Mouse (Mus musculus) megakaryocyte progenitor cell, adult 5-6 weeks (primary cell): ENCODE results near the gene Ubl3. TPM values are rescaled to one million over a fixed set of nuclear protein-coding genes. Genes with fewer than 3 reads are reported as not detected.
A peak's percentile ranks its signal among the peaks of the same experiment; 100 is the strongest.

Experiments
- ATAC-seq: replicated peaks from 2 replicates; pipeline ENCODE4 v1.8.0; 2016; ENCODE audit warnings: mild to moderate bottlenecking, moderate TSS enrichment, inconsistent platforms; ENCODE audit not compliant: poor library complexity
- total RNA-seq, 2 experiments: library from RNA; stranded (forward) in 1 of 2; stranded (reverse) in 1 of 2; fragments of 157-497, 149-512 nt in 1 of 2; fragments of 200-1000 nt in 1 of 2; gene quantifications; 2 replicates each; pipeline versions ENCODE4 v1.2.3 to v1.2.4; 2015 to 2017

Ubl3 gene
- total RNA-seq, 2 experiments from 2014 or later: 23.5 to 37.4 TPM

- ATAC-seq: peak; percentile 79
Measured at GRCm38 (mm10) chr5:148488891-148489723, 63.5 kb downstream of the Ubl3 start.

DNA sequence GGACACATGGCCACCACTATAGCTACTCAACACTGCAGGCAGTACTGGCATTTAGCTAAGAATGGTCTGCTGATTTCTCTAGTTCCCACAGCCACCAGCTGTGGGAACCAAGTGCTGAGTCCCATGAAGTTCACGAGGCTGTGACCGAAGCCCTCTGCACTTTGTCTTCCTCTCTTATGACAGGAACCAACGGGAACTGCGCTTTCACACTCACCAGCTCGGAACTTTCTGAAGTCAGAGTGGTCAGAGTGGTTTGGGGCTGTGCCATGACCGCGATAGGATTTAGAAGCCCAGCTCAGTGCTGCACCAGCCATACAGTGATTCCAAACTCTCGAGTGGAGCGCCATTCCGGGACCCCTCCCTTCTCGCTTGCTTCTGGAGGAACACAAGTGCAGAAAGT, 66.4 kb downstream of the Ubl3 start:
- peak; percentile 67 for ATAC-seq

DNA sequence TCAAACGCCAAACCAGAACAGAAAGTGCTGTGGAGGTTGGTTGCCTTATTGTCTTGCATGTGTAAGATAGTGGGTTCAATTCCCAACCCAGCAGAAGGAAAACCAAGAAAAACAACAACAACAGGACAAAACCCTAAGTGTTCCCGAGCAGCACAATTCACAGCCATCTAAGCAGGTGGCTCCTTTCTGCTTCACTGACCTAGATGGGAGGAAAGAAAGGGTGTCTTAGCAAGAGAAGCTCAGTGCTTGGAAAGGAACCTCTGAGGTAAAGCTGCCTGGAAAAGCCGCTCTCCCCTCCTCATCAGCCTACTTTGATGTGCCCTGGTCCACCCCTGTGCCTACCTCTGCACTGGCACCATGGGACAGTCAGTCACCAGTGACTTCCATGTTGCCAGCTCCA, 70.8 kb downstream of the Ubl3 start:
- ATAC-seq: no peak

GRCm38 (mm10) chr5:148474346-148474745, 78.2 kb downstream of the Ubl3 start:
- no peak for ATAC-seq

- ATAC-seq: no peak
Measured at GRCm38 (mm10) chr5:148468626-148469441, 83.8 kb downstream of the Ubl3 start.

GRCm38 (mm10) chr5:148466933-148467607, 85.5 kb downstream of the Ubl3 start:
- ATAC-seq: no peak

DNA sequence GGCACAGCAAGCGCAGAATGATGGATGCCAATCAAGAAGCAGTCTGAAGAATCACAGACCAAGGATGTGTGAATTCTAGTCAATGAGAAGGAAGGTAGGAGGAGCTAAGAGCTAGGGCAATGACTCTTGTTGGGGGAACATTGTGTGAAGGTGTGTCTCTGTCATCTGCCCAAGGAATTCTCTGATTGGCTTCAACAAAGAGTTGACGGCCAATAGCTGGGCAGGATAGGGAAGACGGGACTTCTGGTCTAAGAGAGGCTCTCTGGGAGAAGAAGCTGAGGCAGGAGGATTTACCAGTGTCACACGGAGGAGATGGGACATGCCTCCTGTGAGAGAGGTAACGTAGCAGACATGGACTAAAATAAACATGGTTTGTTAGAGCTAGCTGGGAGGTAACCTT, 86.5 kb downstream of the Ubl3 start:
- ATAC-seq: no peak

DNA sequence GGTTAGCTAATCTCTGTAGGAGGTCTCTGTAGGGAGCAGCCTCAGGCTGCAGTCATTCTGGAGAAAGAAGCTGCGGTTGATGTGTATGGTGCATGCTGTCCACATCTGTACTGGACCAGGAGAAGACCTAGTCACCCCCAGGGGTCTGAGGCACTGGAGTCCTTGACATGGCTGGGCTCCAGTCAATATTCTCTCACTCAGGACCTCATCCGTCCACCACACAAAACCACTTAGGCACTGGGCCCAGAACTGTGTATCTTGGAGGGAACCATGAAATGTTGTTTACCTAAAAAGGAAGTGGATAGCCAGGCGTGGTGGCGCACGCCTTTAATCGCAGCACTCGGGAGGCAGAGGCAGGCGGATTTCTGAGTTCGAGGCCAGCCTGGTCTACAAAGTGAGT, 87.5 kb downstream of the Ubl3 start:
- ATAC-seq: no peak

DNA sequence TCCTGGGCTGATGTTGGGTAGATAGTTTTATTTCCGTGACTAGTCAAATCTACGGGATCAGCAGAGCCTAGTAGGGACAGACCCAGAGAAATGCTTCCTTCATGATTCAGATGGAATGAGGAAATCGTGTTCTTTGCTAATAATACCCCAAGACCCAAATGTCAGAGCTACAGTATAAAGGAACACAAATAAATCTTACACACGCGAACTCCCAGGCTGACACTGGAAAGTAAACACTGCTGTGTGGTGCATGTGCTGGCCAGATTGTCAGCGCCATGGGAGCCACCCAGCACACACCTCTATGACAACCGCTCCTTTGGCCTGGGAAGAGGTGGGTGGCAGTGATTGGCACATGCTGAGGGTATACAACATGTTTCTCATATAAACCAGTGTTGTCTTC, 88.1 kb downstream of the Ubl3 start:
- no peak for ATAC-seq

DNA sequence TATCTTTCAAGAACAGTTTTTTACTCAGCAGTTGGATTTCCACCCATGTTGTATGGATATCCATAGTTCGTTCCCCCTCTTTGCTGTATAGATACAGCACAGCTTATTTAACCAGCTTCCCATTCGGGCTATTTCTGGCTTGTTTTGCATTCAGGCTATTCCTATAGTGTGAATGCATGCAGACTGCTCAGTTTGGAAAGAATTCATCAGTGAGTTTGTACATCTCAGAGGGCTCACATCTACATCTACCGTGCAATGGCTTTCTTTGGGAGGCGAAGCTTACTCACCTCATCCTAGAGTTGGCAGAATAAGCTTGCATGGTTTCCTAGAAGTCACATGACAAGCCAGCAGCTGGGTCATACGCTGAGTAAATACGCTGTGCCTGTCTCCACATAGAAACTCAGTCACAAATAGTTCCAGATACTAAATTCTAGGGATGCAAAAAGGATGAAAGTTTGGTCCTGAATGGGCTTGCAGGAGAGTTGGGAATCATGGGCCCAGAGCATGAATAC, 88.8 kb downstream of the Ubl3 start:
- ATAC-seq: no peak

Other genes starting within 250 kb of the Ubl3 start
- gene Slc7a1, start 152.9 kb downstream of the Ubl3 start, total RNA-seq (2015): 36.0 and 37.7 TPM in 2 replicates
- gene Slc7a1, start 152.9 kb downstream of the Ubl3 start, total RNA-seq (2017): 14.9 and 15.3 TPM in 2 replicates